Mouse (Mus musculus): ENCODE results near the gene Tbp.
A peak's percentile ranks its signal among the peaks of the same experiment; 100 is the strongest.

DNA sequence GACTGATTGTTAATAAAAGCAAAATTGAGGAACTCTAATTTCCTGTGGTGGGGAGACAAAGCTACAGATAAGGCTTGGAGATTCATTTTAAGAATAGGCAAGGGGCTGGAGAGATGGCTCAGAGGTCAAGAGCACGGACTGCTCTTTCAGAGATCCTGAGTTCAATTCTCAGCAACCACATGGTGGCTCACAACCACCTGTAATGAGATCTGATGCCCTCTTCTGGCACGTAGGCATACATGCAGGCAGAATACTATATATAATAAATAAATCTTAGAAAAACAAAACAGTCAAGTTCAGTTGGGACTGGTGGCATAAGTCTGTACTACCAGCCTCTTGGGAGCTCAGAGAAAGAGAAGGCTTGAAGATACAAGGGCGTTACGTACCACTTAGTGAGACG, 67.2 kb downstream of the Tbp start:
- TF ChIP-seq GATA1 (IDR thresholded peaks at IDR 0.05; ENCODE audit: low read depth, low read length), result no peak
- no peak for TF ChIP-seq GABPA (IDR thresholded peaks at IDR 0.05; ENCODE audit: low read depth, low read length)
- TF ChIP-seq MAFK (IDR thresholded peaks at IDR 0.05; ENCODE audit: borderline replicate concordance, low read depth, low read length), result no peak
- TF ChIP-seq CTCF (IDR thresholded peaks at IDR 0.05 in 2 of 3, conservative IDR thresholded peaks at IDR 0.05 in 1 of 3; ENCODE audit: control insufficient read depth in 1 of 3, insufficient read depth in 1 of 3, low read depth in 2 of 3, low read length in 3 of 3, poor library complexity in 1 of 3, severe bottlenecking in 1 of 3), result peak in 2 of 3 experiments; percentile 12 to 52; a peak in 2 of 6 replicates
- TF ChIP-seq RAD21 (IDR thresholded peaks at IDR 0.05; ENCODE audit: low read depth, low read length), result peak; percentile 29
- TF ChIP-seq MAX (IDR thresholded peaks at IDR 0.05; ENCODE audit: low read length), result no peak
- no peak for TF ChIP-seq MAZ (IDR thresholded peaks at IDR 0.05; ENCODE audit: low read depth, low read length)
- TF ChIP-seq POLR2A (IDR thresholded peaks at IDR 0.05; ENCODE audit: control insufficient read depth in 1 of 2, insufficient read depth in 1 of 2, low read depth in 1 of 2, low read length in 2 of 2, poor library complexity in 1 of 2), result no peak
- TF ChIP-seq JUND (IDR thresholded peaks at IDR 0.05; ENCODE audit: low read depth, low read length), result no peak
- no peak for TF ChIP-seq E2F4 (IDR thresholded peaks at IDR 0.05; ENCODE audit: borderline replicate concordance, low read depth, low read length)
- TF ChIP-seq MXI1 (IDR thresholded peaks at IDR 0.05; ENCODE audit: low read depth, low read length), result no peak
- no peak for TF ChIP-seq CHD2 (IDR thresholded peaks at IDR 0.05; ENCODE audit: low read length)
- no peak for TF ChIP-seq EP300 (IDR thresholded peaks at IDR 0.05; ENCODE audit: low read depth in 1 of 2, low read length in 2 of 2)
- no peak for TF ChIP-seq NELFE (IDR thresholded peaks at IDR 0.05; ENCODE audit: low read depth, low read length)
